Mouse (Mus musculus): Measurements from ENCODE around the gene Clip2. TPM values are rescaled to one million over a fixed set of nuclear protein-coding genes. Genes with fewer than 3 reads are reported as not detected.

Gene Clip2
- polyA plus RNA-seq, 1 experiment, result not detected

DNA sequence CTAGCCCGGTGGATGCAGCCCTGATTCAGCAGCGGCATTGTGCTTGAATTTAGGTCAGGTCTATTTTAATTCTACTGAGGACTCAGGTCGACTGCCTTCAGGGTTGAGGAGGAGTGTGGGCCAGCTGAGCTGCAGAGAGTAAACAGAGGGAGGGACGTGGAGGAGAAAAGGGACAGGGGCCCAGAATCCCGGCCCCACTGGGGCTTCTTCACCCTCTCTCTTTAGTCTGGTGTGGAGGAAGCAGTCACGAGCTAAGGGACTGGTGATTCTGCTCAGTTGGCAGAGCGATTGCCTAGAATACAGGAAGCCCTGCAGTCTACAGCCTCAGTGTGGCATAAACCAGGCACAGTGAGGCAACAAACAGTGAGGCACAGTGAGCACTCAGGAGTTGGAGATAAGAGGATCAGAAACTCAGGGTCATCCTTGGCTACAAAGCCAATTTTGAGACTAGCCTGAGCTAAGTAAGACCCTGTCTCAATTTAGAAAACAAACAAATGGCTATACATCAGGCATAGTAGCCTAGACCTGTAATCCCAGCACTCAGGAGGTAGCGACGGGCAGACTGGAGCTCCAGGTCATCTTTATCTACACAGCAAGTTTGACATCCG lies 84.0 kb downstream of the Clip2 start:
- Histone ChIP-seq H3K4me3 (ENCODE audit: insufficient read depth, low read depth, low read length) (no peak overlapping the region), H3K27ac (ENCODE audit: insufficient read depth, low read depth, low read length) (peak overlapping the region; percentile 86), H3K4me1 (ENCODE audit: control insufficient read depth, insufficient read depth, low read length) (peaks cover 26% of the 10 kb centered on the region)
- TF ChIP-seq POLR2A (IDR thresholded peaks at IDR 0.05; ENCODE audit: insufficient read depth, low read depth, low read length), result no peak
- no peak for TF ChIP-seq CTCF (IDR thresholded peaks at IDR 0.05; ENCODE audit: insufficient read depth, low read depth, low read length)
- 38% methylated on average over 10 of the region's 10 CpGs for WGBS

DNA sequence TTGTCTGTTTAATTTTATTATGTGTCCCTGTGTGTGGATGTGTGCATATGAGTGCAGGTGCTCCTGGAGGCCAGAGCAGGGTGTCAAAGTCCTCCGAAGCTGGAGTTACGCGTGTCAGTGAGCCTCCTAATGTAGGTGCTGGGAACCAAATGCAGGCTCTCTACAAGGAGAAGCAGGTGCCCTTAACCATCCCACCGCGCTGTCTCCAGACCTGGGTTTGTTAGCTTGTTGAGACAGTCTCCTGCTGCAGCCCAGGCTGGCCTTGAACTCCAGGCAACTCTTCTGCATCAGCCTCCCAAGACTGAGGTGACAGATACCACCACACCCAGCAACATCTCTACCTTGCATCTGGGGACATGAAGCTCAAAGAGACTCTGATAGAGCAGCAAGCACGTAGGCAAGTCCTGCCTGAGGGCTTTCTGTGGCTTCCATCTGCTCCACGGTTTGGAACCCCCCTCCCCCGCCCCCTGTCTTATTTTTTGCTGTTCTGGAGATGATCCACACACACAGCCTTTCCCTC lies 85.1 kb downstream of the Clip2 start:
- TF ChIP-seq CTCF (IDR thresholded peaks at IDR 0.05; ENCODE audit: insufficient read depth, low read depth, low read length), result no peak
- no peak for TF ChIP-seq POLR2A (IDR thresholded peaks at IDR 0.05; ENCODE audit: insufficient read depth, low read depth, low read length)
- H3K27ac ChIP-seq (ENCODE audit: insufficient read depth, low read depth, low read length), result peak overlapping the region; percentile 74
- WGBS, result 55% methylated on average over 8 of the region's 8 CpGs
- peaks cover 26% of the 10 kb centered on the region for H3K4me1 ChIP-seq (ENCODE audit: control insufficient read depth, insufficient read depth, low read length)
- no peak overlapping the region for H3K4me3 ChIP-seq (ENCODE audit: insufficient read depth, low read depth, low read length)

DNA sequence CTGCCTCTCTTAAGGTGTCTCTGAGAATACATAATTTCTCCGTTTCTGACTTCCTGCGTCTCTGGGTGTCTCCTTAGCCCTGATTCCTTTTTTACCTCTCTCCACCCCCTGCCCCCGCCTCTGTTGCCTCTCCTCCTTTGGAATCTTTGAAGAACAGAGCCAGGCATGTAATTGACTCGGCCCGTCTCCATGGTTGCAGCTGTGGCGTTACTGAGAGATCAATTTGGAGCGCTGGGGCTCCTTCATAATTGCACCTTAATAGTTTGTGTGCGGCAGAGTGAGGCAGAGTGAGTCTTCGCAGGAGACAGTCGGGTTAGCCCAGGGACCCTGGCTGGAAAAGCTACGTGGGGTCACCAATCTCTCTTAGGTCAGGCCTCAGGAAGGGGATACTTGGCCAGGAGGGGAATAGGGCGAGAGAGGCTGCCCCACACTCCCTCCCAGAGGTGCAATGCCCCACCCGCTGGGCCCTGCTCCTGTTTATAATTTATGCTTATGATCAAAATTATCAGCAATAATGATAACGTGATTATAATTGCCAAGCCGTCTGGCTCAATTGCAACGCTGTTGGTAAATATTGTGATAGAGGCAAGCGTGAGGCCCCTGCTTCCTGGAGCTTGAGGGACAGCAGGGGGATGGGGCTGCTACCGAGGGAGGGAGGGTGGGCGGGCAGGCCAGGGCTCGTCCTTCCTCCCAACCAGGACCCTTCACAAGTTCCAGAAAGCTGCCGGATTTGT lies 85.8 kb downstream of the Clip2 start:
- H3K4me3 ChIP-seq (ENCODE audit: insufficient read depth, low read depth, low read length), result no peak overlapping the region; the same call in 1 of the 2 replicates
- H3K27ac ChIP-seq (ENCODE audit: insufficient read depth, low read depth, low read length), result peak overlapping the region; percentile 97
- WGBS, result 19% methylated on average over 21 of the region's 21 CpGs
- H3K4me1 ChIP-seq (ENCODE audit: control insufficient read depth, insufficient read depth, low read length), result peaks cover 26% of the 10 kb centered on the region
- TF ChIP-seq CTCF (IDR thresholded peaks at IDR 0.05; ENCODE audit: insufficient read depth, low read depth, low read length) (no peak), POLR2A (IDR thresholded peaks at IDR 0.05; ENCODE audit: insufficient read depth, low read depth, low read length) (no peak)

DNA sequence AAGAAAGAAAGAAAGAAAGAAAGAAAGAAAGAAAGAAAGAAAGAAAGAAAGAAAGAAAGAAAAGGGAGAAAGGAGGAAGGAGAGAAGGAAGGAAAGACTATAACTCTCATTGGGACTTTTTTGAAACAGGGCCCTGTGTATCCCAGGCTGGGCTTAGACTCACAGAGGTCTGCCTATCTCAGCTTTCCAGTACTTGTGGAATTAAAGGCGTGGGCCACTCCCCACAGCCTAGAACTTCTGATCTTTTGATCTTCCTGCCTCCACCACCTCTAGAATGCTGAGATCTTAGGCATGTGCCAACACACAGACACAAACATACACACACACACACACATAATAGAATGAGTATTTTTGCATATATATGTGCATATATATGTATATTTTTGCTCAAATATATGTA lies 87.0 kb downstream of the Clip2 start:
- H3K4me1 ChIP-seq (ENCODE audit: control insufficient read depth, insufficient read depth, low read length), result peaks cover 26% of the 10 kb centered on the region
- TF ChIP-seq POLR2A (IDR thresholded peaks at IDR 0.05; ENCODE audit: insufficient read depth, low read depth, low read length) (no peak), CTCF (IDR thresholded peaks at IDR 0.05; ENCODE audit: insufficient read depth, low read depth, low read length) (no peak)
- no peak overlapping the region for H3K4me3 ChIP-seq (ENCODE audit: insufficient read depth, low read depth, low read length)
- no peak overlapping the region for H3K27ac ChIP-seq (ENCODE audit: insufficient read depth, low read depth, low read length)
- WGBS, result 100% methylated on average over 1 of the region's 1 CpGs

DNA sequence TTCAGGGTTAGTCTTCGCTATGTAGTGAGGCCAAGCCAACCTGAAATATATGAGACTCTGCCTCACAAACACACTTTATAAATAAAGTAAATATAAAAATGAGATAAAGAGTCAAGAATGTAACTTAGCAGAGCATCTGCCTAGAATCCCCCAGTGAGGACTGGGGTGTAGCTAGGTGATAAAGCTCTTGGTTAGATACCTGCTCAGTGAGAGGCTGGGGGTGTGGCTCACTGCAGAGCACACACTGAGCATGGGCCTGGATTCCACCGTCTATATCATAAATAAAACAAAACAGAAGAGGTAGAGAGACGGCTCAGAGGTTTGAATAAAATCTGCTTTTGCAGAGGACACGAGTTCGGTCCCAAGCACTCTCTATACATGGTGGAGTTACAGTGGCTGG lies 88.0 kb downstream of the Clip2 start:
- WGBS, result 93% methylated on average over 5 of the region's 5 CpGs
- TF ChIP-seq CTCF (IDR thresholded peaks at IDR 0.05; ENCODE audit: insufficient read depth, low read depth, low read length) (no peak), POLR2A (IDR thresholded peaks at IDR 0.05; ENCODE audit: insufficient read depth, low read depth, low read length) (no peak)
- H3K27ac ChIP-seq (ENCODE audit: insufficient read depth, low read depth, low read length), result no peak overlapping the region

DNA sequence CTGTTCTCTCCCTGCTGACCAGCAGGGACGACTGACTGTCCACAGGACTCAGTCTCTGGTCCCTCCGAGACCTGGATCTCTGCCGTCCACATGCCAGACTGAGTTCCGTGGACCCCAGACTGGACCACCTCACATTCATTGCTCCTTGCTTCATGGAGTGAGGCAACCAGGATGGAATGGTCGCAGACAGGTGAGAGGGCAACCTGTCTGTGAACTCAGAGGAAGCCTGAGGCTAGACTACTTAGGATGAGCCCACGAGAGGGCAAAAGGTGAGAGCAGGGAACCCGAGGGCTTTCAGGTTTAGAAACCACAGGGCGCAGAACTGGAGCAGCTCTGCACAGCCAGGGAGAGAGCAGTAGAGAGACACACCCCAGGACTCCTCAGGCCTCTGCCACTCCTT lies 89.5 kb downstream of the Clip2 start:
- WGBS, result 92% methylated on average over 8 of the region's 8 CpGs

More for the DNA sequence above, 88.0 kb downstream of the Clip2 start:
- no peak overlapping the region for H3K4me3 ChIP-seq (ENCODE audit: insufficient read depth, low read depth, low read length)
- H3K4me1 ChIP-seq (ENCODE audit: control insufficient read depth, insufficient read depth, low read length), result peaks cover 26% of the 10 kb centered on the region

DNA sequence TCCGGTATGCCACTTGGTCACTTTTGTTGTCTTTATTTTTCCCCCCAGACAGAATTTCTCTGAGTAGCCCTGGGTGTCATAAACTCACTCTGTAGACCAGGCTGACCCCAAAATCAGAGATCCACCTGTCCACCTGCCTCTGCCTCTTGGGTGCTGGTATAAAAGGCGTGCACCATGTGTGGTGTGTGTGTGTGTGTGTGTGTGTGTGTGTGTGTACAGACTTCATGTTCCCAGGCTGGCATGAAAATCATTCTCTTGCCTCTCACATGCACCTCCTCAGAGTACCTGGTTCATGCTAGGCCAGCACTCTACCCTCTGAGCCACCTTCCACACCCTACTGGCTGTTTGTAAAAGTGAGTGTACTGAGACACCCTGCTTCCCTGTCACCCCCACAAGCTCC lies 89.9 kb downstream of the Clip2 start:
- no peak for TF ChIP-seq CTCF (IDR thresholded peaks at IDR 0.05; ENCODE audit: insufficient read depth, low read depth, low read length)
- TF ChIP-seq POLR2A (IDR thresholded peaks at IDR 0.05; ENCODE audit: insufficient read depth, low read depth, low read length), result no peak
- no peak overlapping the region for H3K4me3 ChIP-seq (ENCODE audit: insufficient read depth, low read depth, low read length)
- WGBS, result 88% methylated on average over 2 of the region's 2 CpGs
- H3K4me1 ChIP-seq (ENCODE audit: control insufficient read depth, insufficient read depth, low read length), result peaks cover 15% of the 10 kb centered on the region
- H3K27ac ChIP-seq (ENCODE audit: insufficient read depth, low read depth, low read length), result no peak overlapping the region

More for the DNA sequence above, 89.5 kb downstream of the Clip2 start:
- H3K4me3 ChIP-seq (ENCODE audit: insufficient read depth, low read depth, low read length), result no peak overlapping the region
- peaks cover 16% of the 10 kb centered on the region for H3K4me1 ChIP-seq (ENCODE audit: control insufficient read depth, insufficient read depth, low read length)
- no peak overlapping the region for H3K27ac ChIP-seq (ENCODE audit: insufficient read depth, low read depth, low read length)
- TF ChIP-seq POLR2A (IDR thresholded peaks at IDR 0.05; ENCODE audit: insufficient read depth, low read depth, low read length) (no peak), CTCF (IDR thresholded peaks at IDR 0.05; ENCODE audit: insufficient read depth, low read depth, low read length) (no peak)

DNA sequence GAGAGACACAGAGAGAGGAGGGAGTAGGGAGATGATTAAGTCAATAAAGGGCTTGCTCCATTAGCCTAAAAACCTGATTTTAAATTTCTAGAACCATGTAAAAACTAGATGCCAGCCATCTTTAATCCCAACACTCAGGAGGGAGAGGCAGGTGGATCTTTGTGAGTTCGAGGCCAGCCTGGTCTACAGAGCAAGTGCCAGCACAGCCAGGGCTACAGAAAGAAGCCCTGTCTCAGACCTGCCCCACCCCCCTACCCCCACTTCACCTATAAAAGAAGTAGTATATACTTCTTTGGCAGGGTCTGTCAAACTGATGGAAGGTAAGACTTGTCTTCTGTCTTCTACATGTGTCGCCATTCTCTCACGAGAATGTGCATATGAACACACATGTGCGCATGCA lies 91.7 kb downstream of the Clip2 start:
- Histone ChIP-seq H3K27ac (ENCODE audit: insufficient read depth, low read depth, low read length) (no peak overlapping the region), H3K4me1 (ENCODE audit: control insufficient read depth, insufficient read depth, low read length) (0 out of 2 replicates have a peak, but pooled peaks cover 3% of the 10 kb centered on the region), H3K4me3 (ENCODE audit: insufficient read depth, low read depth, low read length) (no peak overlapping the region)
- TF ChIP-seq POLR2A (IDR thresholded peaks at IDR 0.05; ENCODE audit: insufficient read depth, low read depth, low read length) (no peak), CTCF (IDR thresholded peaks at IDR 0.05; ENCODE audit: insufficient read depth, low read depth, low read length) (no peak)
- WGBS, result over 99% methylated on average over 4 of the region's 4 CpGs

DNA sequence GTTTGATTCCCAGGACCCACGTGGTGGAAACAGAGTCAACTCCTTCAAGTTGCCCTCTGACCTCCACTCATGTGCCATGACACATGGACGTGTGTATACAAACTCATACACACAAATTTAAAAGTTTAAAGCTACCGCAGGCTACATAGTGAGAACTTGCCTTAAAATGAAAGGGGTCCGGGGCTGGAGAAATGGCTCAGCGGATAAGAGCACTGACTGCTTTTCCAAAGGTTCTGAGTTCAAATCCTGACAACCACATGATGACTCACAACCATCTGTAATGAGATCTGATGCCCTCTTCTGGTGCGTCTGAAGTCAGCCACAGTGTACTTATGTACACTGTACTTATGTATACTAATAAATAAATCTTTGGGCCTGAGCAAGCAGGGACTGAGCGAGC lies 93.1 kb downstream of the Clip2 start:
- TF ChIP-seq POLR2A (IDR thresholded peaks at IDR 0.05; ENCODE audit: insufficient read depth, low read depth, low read length) (no peak), CTCF (IDR thresholded peaks at IDR 0.05; ENCODE audit: insufficient read depth, low read depth, low read length) (no peak)
- peaks cover 14% of the 10 kb centered on the region; the same call in 1 of the 2 replicates for H3K4me1 ChIP-seq (ENCODE audit: control insufficient read depth, insufficient read depth, low read length)
- H3K4me3 ChIP-seq (ENCODE audit: insufficient read depth, low read depth, low read length), result no peak overlapping the region
- H3K27ac ChIP-seq (ENCODE audit: insufficient read depth, low read depth, low read length), result no peak overlapping the region
- WGBS, result 91% methylated on average over 7 of the region's 7 CpGs
